Mouse (Mus musculus): Measurements from ENCODE around the gene Pskh1.

The Pskh1 gene

GRCm38 (mm10) chr8:105957813-105958212, 57.6 kb downstream of the Pskh1 start:
- DNase-seq (ENCODE audit: low spot score) = no peak

- no peak for DNase-seq (ENCODE audit: low spot score)
Measured at GRCm38 (mm10) chr8:105959350-105959749, 59.1 kb downstream of the Pskh1 start.

- no peak for DNase-seq (ENCODE audit: low spot score)
Measured at GRCm38 (mm10) chr8:105961101-105961500, 60.9 kb downstream of the Pskh1 start.

GRCm38 (mm10) chr8:105961536-105961935, 61.3 kb downstream of the Pskh1 start:
- DNase-seq (ENCODE audit: low spot score) = no peak

- DNase-seq (ENCODE audit: low spot score) = no peak
Measured at GRCm38 (mm10) chr8:105964506-105965265, 64.4 kb downstream of the Pskh1 start.

GRCm38 (mm10) chr8:105965266-105965904, 65.1 kb downstream of the Pskh1 start:
- peak; percentile 38 for DNase-seq (ENCODE audit: low spot score)

- peak; percentile 59 for DNase-seq (ENCODE audit: low spot score)
Measured at GRCm38 (mm10) chr8:105965905-105966341, 65.7 kb downstream of the Pskh1 start, which contains the start of gene Slc12a4. TSS of gene Slc12a4 (minus strand) at chr8:105966097.

- peak; percentile 33 for DNase-seq (ENCODE audit: low spot score)
Measured at GRCm38 (mm10) chr8:105966692-105967311, 66.6 kb downstream of the Pskh1 start.

- DNase-seq (ENCODE audit: low spot score) = no peak
Measured at GRCm38 (mm10) chr8:105969367-105969766, 69.1 kb downstream of the Pskh1 start.

- DNase-seq (ENCODE audit: low spot score) = no peak
Measured at GRCm38 (mm10) chr8:105971019-105971720, 70.9 kb downstream of the Pskh1 start.

- DNase-seq (ENCODE audit: low spot score) = no peak
Measured at GRCm38 (mm10) chr8:105975363-105975762, 75.1 kb downstream of the Pskh1 start.

GRCm38 (mm10) chr8:105979325-105979724, 79.1 kb downstream of the Pskh1 start, which contains the start of gene Dpep3:
TSS of gene Dpep3 (minus strand) at chr8:105979429.
- DNase-seq (ENCODE audit: low spot score) = no peak

- no peak for DNase-seq (ENCODE audit: low spot score)
Measured at GRCm38 (mm10) chr8:105981146-105981545, 80.9 kb downstream of the Pskh1 start.
